Comparison of ENCODE assay signal across 25 mouse cellular contexts in genomic region chr5:65141242-65141641, GRCm38 (mm10). TPM values are rescaled to one million over a fixed set of nuclear protein-coding genes. Genes with fewer than 3 reads are reported as not detected.
DNase-seq lines count a peak whose midpoint lies in the region; ATAC-seq and TF ChIP-seq lines count a peak whose summit lies in the region.
"Had no signal": no experiment of that assay in that cellular context is flagged by ENCODE, and none has a peak within 500 bp of the region (broad histone marks: within the 10 kb centered on the region; RNA-seq: fewer than 3 reads in every experiment).

No protein-coding gene starts in this region.

- no peak overlapping the region for H3K9ac ChIP-seq in lung, embryonic 16.5 days (ENCODE audit: low read length)
- H3K9ac ChIP-seq: embryonic facial prominence, embryonic 13.5 days; embryonic facial prominence, embryonic 15.5 days; forebrain, embryonic 13.5 days; forebrain, embryonic 15.5 days; forebrain, postnatal 0 days had no signal

- H3K27ac ChIP-seq in lung, embryonic 16.5 days (ENCODE audit: low read length), result no peak overlapping the region
- no peak overlapping the region for H3K27ac ChIP-seq in embryonic facial prominence, embryonic 10.5 days (replicated peaks)
- H3K27ac ChIP-seq: embryonic facial prominence, embryonic 13.5 days; embryonic facial prominence, embryonic 15.5 days; forebrain, embryonic 13.5 days; forebrain, embryonic 15.5 days had no signal

- H3K36me3 ChIP-seq in lung, embryonic 16.5 days (ENCODE audit: control insufficient read depth, insufficient read depth, low read length), result peaks cover 9% of the 10 kb centered on the region
- H3K36me3 ChIP-seq in embryonic facial prominence, embryonic 10.5 days (replicated peaks), result peaks cover 16% of the 10 kb centered on the region

- no peaks in the 10 kb centered on the region for H3K27me3 ChIP-seq in lung, embryonic 16.5 days (ENCODE audit: control insufficient read depth, insufficient read depth, low read depth, low read length)
- no peaks in the 10 kb centered on the region for H3K27me3 ChIP-seq in embryonic facial prominence, embryonic 10.5 days (replicated peaks; ENCODE audit: low read depth, poor library complexity, severe bottlenecking)
- H3K27me3 ChIP-seq: embryonic facial prominence, embryonic 13.5 days; embryonic facial prominence, embryonic 15.5 days; forebrain, embryonic 13.5 days; forebrain, embryonic 15.5 days had no signal

- no peak for TF ChIP-seq POLR2A in lung, adult 2 months (IDR thresholded peaks at IDR 0.05; ENCODE audit: borderline replicate concordance, extremely low read depth, low read depth, low read length)

- H3K4me1 ChIP-seq in lung, adult 2 months (ENCODE audit: control insufficient read depth, insufficient read depth, low read length), result peaks cover 6% of the 10 kb centered on the region; the same call in 1 of the 2 replicates
- H3K4me1 ChIP-seq in lung, embryonic 16.5 days (replicated peaks; ENCODE audit: control insufficient read depth, insufficient read depth, low read length), result no peaks in the 10 kb centered on the region
- no peaks in the 10 kb centered on the region for H3K4me1 ChIP-seq in embryonic facial prominence, embryonic 10.5 days
- H3K4me1 ChIP-seq: embryonic facial prominence, embryonic 13.5 days; embryonic facial prominence, embryonic 15.5 days had no signal

- ATAC-seq in lung, embryonic 16.5 days (ENCODE audit: low read depth), result peak; percentile 26; the same call in 1 of the 2 replicates
- ATAC-seq: forebrain, embryonic 13.5 days; forebrain, embryonic 15.5 days; forebrain, postnatal 0 days had no signal

- H3K4me2 ChIP-seq in lung, embryonic 16.5 days (ENCODE audit: low read depth, low read length), result no peak overlapping the region
- H3K4me2 ChIP-seq: embryonic facial prominence, embryonic 13.5 days; embryonic facial prominence, embryonic 15.5 days; forebrain, embryonic 13.5 days; forebrain, embryonic 15.5 days had no signal

- H3K9me3 ChIP-seq in lung, embryonic 16.5 days (ENCODE audit: control insufficient read depth, low read length), result no peaks in the 10 kb centered on the region
- H3K9me3 ChIP-seq in embryonic facial prominence, embryonic 10.5 days, result no peaks in the 10 kb centered on the region
- H3K9me3 ChIP-seq: embryonic facial prominence, embryonic 13.5 days; embryonic facial prominence, embryonic 15.5 days; forebrain, embryonic 13.5 days; forebrain, embryonic 15.5 days had no signal

- no peak for TF ChIP-seq CTCF in lung, adult 2 months (IDR thresholded peaks at IDR 0.05; ENCODE audit: insufficient read depth, low read length)

- 62% methylated on average over 8 of the region's 8 CpGs for WGBS in lung, adult 2 months
- whole genome bisulfite sequencing in lung, embryonic 16.5 days, result 57% methylated on average over 8 of the region's 8 CpGs
- WGBS in embryonic facial prominence, embryonic 10.5 days, result 93% methylated on average over 8 of the region's 8 CpGs

- no peak overlapping the region for H3K4me3 ChIP-seq in lung, adult 2 months (replicated peaks; ENCODE audit: extremely low read depth, low read depth, low read length)
- no peak overlapping the region for H3K4me3 ChIP-seq in lung, embryonic 16.5 days (ENCODE audit: low read length)
- no peak overlapping the region for H3K4me3 ChIP-seq in embryonic facial prominence, embryonic 10.5 days
- H3K4me3 ChIP-seq: embryonic facial prominence, embryonic 13.5 days; embryonic facial prominence, embryonic 15.5 days; erythroblast, embryonic 14.5 days; forebrain, embryonic 13.5 days; forebrain, embryonic 15.5 days had no signal

- DNase-seq in lung, adult 18-20 months, result peak; percentile 31 to 51
- no peak for DNase-seq in lung, adult 2 months
- no peak for DNase-seq in lung, postnatal 10 days
- DNase-seq in lung, postnatal 36 days, result peak; percentile 41
- no peak for DNase-seq in lung, postnatal 14 days
- peak; percentile 37 for DNase-seq in gonadal fat pad, adult 2 months (ENCODE audit: low read depth)
- DNase-seq in embryonic facial prominence, embryonic 10.5 days (ENCODE audit: low spot score), result no peak
- DNase-seq: adrenal gland, adult 2 months; adrenal gland, postnatal 10 days; adrenal gland, postnatal 25 days; cerebellum, adult 11 months; cerebellum, adult 18-20 months; cerebellum, adult 8-10 months; cerebellum, adult 9-11 months; cerebellum, postnatal 25 days; forebrain, postnatal 0 days had no signal

RNA-seq across cellular contexts. Expression of gene Klhl5, which starts 33.9 kb away (rescaled TPM):
- 103 and 122 TPM in 2 replicates for polyA plus RNA-seq in lung, adult 2 months (2012; rRNA removed)
- polyA plus RNA-seq in lung, embryonic 16.5 days (2015; fragmentation: Nextera tagmentation; extraction: Ambion mirVana), result 19.7 and 24.9 TPM in 2 replicates
- 45.3 and 60.6 TPM in 2 replicates for polyA plus RNA-seq in gonadal fat pad, adult 2 months (2012; rRNA removed)
- 10.4 and 13.0 TPM in 2 replicates for polyA plus RNA-seq in embryonic facial prominence, embryonic 10.5 days (2016; fragmentation: Nextera tagmentation; extraction: Ambion mirVana)

RNA-seq across cellular contexts. Expression of gene Tmem156, which starts 49.3 kb away (rescaled TPM):
- polyA plus RNA-seq in lung, adult 2 months (2012; rRNA removed), result 0.49 and 1.5 TPM in 2 replicates
- polyA plus RNA-seq in lung, embryonic 16.5 days (2015; fragmentation: Nextera tagmentation; extraction: Ambion mirVana), result 0.55 and 0.77 TPM in 2 replicates
- 0.22 and 0.30 TPM in 2 replicates for polyA plus RNA-seq in gonadal fat pad, adult 2 months (2012; rRNA removed)
- polyA plus RNA-seq in embryonic facial prominence, embryonic 10.5 days (2016; fragmentation: Nextera tagmentation; extraction: Ambion mirVana), result 0.16 TPM in 1 of 2 replicates, not detected in the other
- polyA plus RNA-seq: adrenal gland, adult 2 months; C2C12; embryonic facial prominence, embryonic 11.5 days; erythroblast, embryonic 14.5 days; forebrain, embryonic 11.5 days; forebrain, embryonic 13.5 days had no signal

RNA-seq across cellular contexts. Expression of gene Wdr19, which starts 58.3 kb away (rescaled TPM):
- 5.0 and 6.4 TPM in 2 replicates for polyA plus RNA-seq in lung, adult 2 months (2012; rRNA removed)
- polyA plus RNA-seq in lung, embryonic 16.5 days (2015; fragmentation: Nextera tagmentation; extraction: Ambion mirVana), result 10.8 and 11.3 TPM in 2 replicates
- polyA plus RNA-seq in gonadal fat pad, adult 2 months (2012; rRNA removed), result 5.8 and 8.4 TPM in 2 replicates
- polyA plus RNA-seq in embryonic facial prominence, embryonic 10.5 days (2016; fragmentation: Nextera tagmentation; extraction: Ambion mirVana), result 11.1 and 12.1 TPM in 2 replicates
- polyA plus RNA-seq: erythroblast, embryonic 14.5 days had no signal

Comparison
In these comparisons a context has a peak if more than half of its experiments do, and no peak if none do; other contexts are left out.
1. DNase-seq: peak in lung, adult 18-20 months (2 of 2), lung, postnatal 36 days (single experiment) and gonadal fat pad, adult 2 months (single experiment); none in lung, adult 2 months (single experiment), lung, postnatal 10 days (single experiment), lung, postnatal 14 days (single experiment) and embryonic facial prominence, embryonic 10.5 days (single experiment).